Mouse (Mus musculus): ENCODE measurements around the gene Dll4.

- TF ChIP-seq CTCF (IDR thresholded peaks at IDR 0.05; ENCODE audit: low read depth), result no peak
- no peak for TF ChIP-seq EP300 (optimal IDR thresholded peaks at IDR 0.05)
Measured at GRCm38 (mm10) chr2:119302876-119303275, 22.7 kb upstream of the Dll4 start.
